Mouse (Mus musculus) spleen, postnatal 0 days (tissue): ENCODE measurements around the gene Gpr161. TPM values are rescaled to one million over a fixed set of nuclear protein-coding genes. Genes with fewer than 3 reads are reported as not detected.

Experiments
- polyA plus RNA-seq: library from polyadenylated mRNA; unstranded; fragments of >200 nt; fragmentation: Nextera tagmentation; extraction: Ambion mirVana; gene quantifications from 2 replicates; pipeline ENCODE4 v1.2.1, GENCODE M21; 2015

Gpr161 gene
- 0.22 and 0.29 TPM in 2 replicates for polyA plus RNA-seq

GRCm38 (mm10) chr1:165295489-165295888 is at the start of gene Gpr161:
Gpr161 (plus strand) TSS chr1:165295789.

Other genes starting within 250 kb of the Gpr161 start
- gene Tbx19, start 135.0 kb upstream of the Gpr161 start, polyA plus RNA-seq, result 0.22 TPM in 1 of 2 replicates, not detected in the other
- 6.8 and 9.7 TPM in 2 replicates for gene Sft2d2, start 101.4 kb upstream of the Gpr161 start, polyA plus RNA-seq
- gene Tiprl, start 58.8 kb upstream of the Gpr161 start, polyA plus RNA-seq, result 62.3 and 64.6 TPM in 2 replicates
- gene Dcaf6, start 164.7 kb downstream of the Gpr161 start, polyA plus RNA-seq, result 17.4 and 18.3 TPM in 2 replicates
- 148 and 162 TPM in 2 replicates for gene Mpc2, start 164.8 kb downstream of the Gpr161 start, polyA plus RNA-seq
- gene Adcy10, start 189.4 kb downstream of the Gpr161 start, polyA plus RNA-seq, result 0.05 TPM in 1 of 2 replicates, not detected in the other